Mouse (Mus musculus) liver, postnatal 0 days (tissue): ENCODE results near the gene Catsper3.

Source experiments
- CTCF ChIP-seq: sonication (generic); IDR thresholded peaks from 2 replicates; pipeline ENCODE4 v1.5.1; 2016; ENCODE audit warnings: antibody characterized with exemption, low read depth
- EP300 ChIP-seq: IDR thresholded peaks from 2 replicates; pipeline ENCODE4 v1.6.1; 2016; ENCODE audit warnings: antibody characterized with exemption, low read depth, mild to moderate bottlenecking

- no peak for TF ChIP-seq CTCF
- no peak for TF ChIP-seq EP300
These were observed 49.6 kb downstream of the Catsper3 start for GRCm38 (mm10) chr13:55833921-55834320.
